Mouse (Mus musculus) small intestine, adult 10 weeks (tissue): Measurements from ENCODE around the gene Morc1. TPM values are rescaled to one million over a fixed set of nuclear protein-coding genes. Genes with fewer than 3 reads are reported as not detected.

Experiments
- polyA plus RNA-seq: library from polyadenylated mRNA; stranded (reverse); fragments of 350-450 nt; fragmentation: Illumina TruSeq; extraction: RNeasy Lipid Tissue Mini Kit (QIAGEN cat#74804); gene quantifications from one replicate; pipeline ENCODE4 v1.2.3, GENCODE M21; 2014; ENCODE audit warnings: low replicate concordance

Gene Morc1
- polyA plus RNA-seq: 3.3 TPM

GRCm38 (mm10) chr16:48431027-48431426 is at the start of gene Morc1:
Gene Morc1, plus strand, starts transcription at chr16:48431237.

DNA sequence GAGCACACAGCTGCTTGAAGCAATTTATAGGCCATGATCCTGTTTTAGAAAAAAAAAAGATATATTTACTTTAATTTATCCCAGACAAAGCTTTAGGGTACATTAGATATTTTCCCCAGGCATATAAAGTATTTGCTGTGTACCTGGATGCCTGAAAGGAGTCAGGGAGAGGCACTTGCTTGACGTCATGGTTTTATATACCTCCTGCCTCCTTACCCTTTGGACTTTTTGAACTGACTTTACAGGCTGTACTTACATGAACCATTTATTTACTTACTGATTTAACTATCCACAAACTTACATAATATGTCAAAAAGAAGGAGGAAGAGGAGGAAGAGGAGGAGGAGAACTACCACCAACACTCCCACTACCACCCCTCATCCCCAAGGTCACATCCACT is 18.8 kb upstream of the Morc1 start, which contains the start of gene Gm5485:
Gene Gm5485, minus strand, starts transcription at position 171 of the 400 bp plus-strand sequence.

Other genes with a start within 250 kb of the Morc1 start
- not detected for gene Dppa4, start 147.5 kb upstream of the Morc1 start, polyA plus RNA-seq
- gene Dppa2, start 127.3 kb upstream of the Morc1 start, polyA plus RNA-seq: not detected
- gene Gm5485, start 18.8 kb upstream of the Morc1 start, polyA plus RNA-seq: 728 TPM